Mouse (Mus musculus): ENCODE results near the gene Lta.

GRCm38 (mm10) chr17:35193881-35194843 is 11.0 kb downstream of the Lta start, which contains the start of gene Ltb:
- TF ChIP-seq POLR2A (IDR thresholded peaks at IDR 0.05; ENCODE audit: borderline replicate concordance, extremely low read depth, low read depth, low read length) (no peak), CTCF (IDR thresholded peaks at IDR 0.05; ENCODE audit: insufficient read depth, low read length) (no peak)

All from lung, adult 2 months (tissue).